Mouse (Mus musculus) lung, postnatal 10 days (tissue): ENCODE results near the gene Setd5.

ENCODE experiments used
- DNase-seq: peaks from one replicate; pipeline ENCODE4 v3.0.0; 2021

The Setd5 gene

GRCm38 (mm10) chr6:113144764-113145163, 67.6 kb downstream of the Setd5 start:
- DNase-seq: no peak

- DNase-seq: no peak
Observed at GRCm38 (mm10) chr6:113145249-113145648, 68.1 kb downstream of the Setd5 start.

GRCm38 (mm10) chr6:113154071-113154470, 76.9 kb downstream of the Setd5 start:
- DNase-seq: no peak

GRCm38 (mm10) chr6:113154886-113155285, 77.7 kb downstream of the Setd5 start:
- no peak for DNase-seq

GRCm38 (mm10) chr6:113156064-113156463, 78.9 kb downstream of the Setd5 start:
- no peak for DNase-seq

GRCm38 (mm10) chr6:113160106-113160505, 82.9 kb downstream of the Setd5 start:
- no peak for DNase-seq

- no peak for DNase-seq
Observed at GRCm38 (mm10) chr6:113161982-113162381, 84.8 kb downstream of the Setd5 start.

GRCm38 (mm10) chr6:113163513-113163912, 86.3 kb downstream of the Setd5 start:
- DNase-seq: no peak

GRCm38 (mm10) chr6:113166661-113167251, 89.6 kb downstream of the Setd5 start:
- DNase-seq: peak; percentile 79

- DNase-seq: no peak
Observed at GRCm38 (mm10) chr6:113168316-113168975, 91.3 kb downstream of the Setd5 start.

GRCm38 (mm10) chr6:113169852-113170251, 92.7 kb downstream of the Setd5 start:
- DNase-seq: no peak

GRCm38 (mm10) chr6:113170651-113171050, 93.5 kb downstream of the Setd5 start:
- DNase-seq: no peak

- DNase-seq: no peak
Observed at GRCm38 (mm10) chr6:113172011-113172410, 94.8 kb downstream of the Setd5 start.

GRCm38 (mm10) chr6:113172568-113172967, 95.4 kb downstream of the Setd5 start:
- DNase-seq: peak; percentile 70

GRCm38 (mm10) chr6:113175469-113175868, 98.3 kb downstream of the Setd5 start:
- no peak for DNase-seq

- DNase-seq: no peak
Observed at GRCm38 (mm10) chr6:113176613-113177012, 99.4 kb downstream of the Setd5 start.

GRCm38 (mm10) chr6:113178286-113179194, 101.4 kb downstream of the Setd5 start:
- DNase-seq: no peak

- DNase-seq: no peak
Observed at GRCm38 (mm10) chr6:113179195-113179733, 102.1 kb downstream of the Setd5 start.

GRCm38 (mm10) chr6:113184163-113184562, 107.0 kb downstream of the Setd5 start:
- DNase-seq: peak; percentile 34

- DNase-seq: no peak
Observed at GRCm38 (mm10) chr6:113184866-113185525, 107.8 kb downstream of the Setd5 start.

- DNase-seq: peak; percentile 58
Observed at GRCm38 (mm10) chr6:113193765-113194460, 116.7 kb downstream of the Setd5 start.

- DNase-seq: no peak
Observed at GRCm38 (mm10) chr6:113194517-113194840, 117.3 kb downstream of the Setd5 start.
